Mouse (Mus musculus): ENCODE measurements around the gene Speer1. TPM values are rescaled to one million over a fixed set of nuclear protein-coding genes. Genes with fewer than 3 reads are reported as not detected.
"Not testable (repeated sequence)": the region's sequence is repeated elsewhere in the genome, so short reads cannot be mapped to it uniquely, and the experiment has no call there.

Gene Speer1
- 0.14 TPM in 1 of 2 replicates, not detected in the other for polyA plus RNA-seq (2012; rRNA removed)

GRCm38 (mm10) chr5:11341216-11341615 lies at the start of gene Speer1:
Speer1 (plus strand) TSS chr5:11341516.
- 69% methylated on average over 1 of the region's 4 CpGs for WGBS
- H3K4me1 ChIP-seq (ENCODE audit: control insufficient read depth, insufficient read depth, insufficient read length, low read length); H3K27ac ChIP-seq (ENCODE audit: insufficient read depth, low read depth, low read length); H3K27me3 ChIP-seq (ENCODE audit: control insufficient read depth, insufficient read depth, low read length); H3K36me3 ChIP-seq (ENCODE audit: control insufficient read depth, insufficient read depth, low read length); H3K4me3 ChIP-seq (ENCODE audit: low read depth, low read length): not testable (repeated sequence)

Other genes with a start within 250 kb of the Speer1 start
- 0.15 TPM in 1 of 2 replicates, not detected in the other for gene Gm8879, start 213.9 kb upstream of the Speer1 start, polyA plus RNA-seq (2012; rRNA removed)
- not detected in 2 replicates for gene Gm5861, start 158.4 kb upstream of the Speer1 start, polyA plus RNA-seq (2012; rRNA removed)
- gene Gm8890, start 85.5 kb upstream of the Speer1 start, polyA plus RNA-seq (2012; rRNA removed): 0.18 and 0.60 TPM in 2 replicates
- not detected in 2 replicates for gene Gm8897, start 74.9 kb downstream of the Speer1 start, polyA plus RNA-seq (2012; rRNA removed)
- not detected in 2 replicates for gene Gm8906, start 161.2 kb downstream of the Speer1 start, polyA plus RNA-seq (2012; rRNA removed)

Data from small intestine, adult 2 months (tissue).